Mouse (Mus musculus) erythroblast, embryonic 14.5 days (primary cell): ENCODE results near the gene Lnx2.

ENCODE experiments used
- GATA1 ChIP-seq: IDR thresholded peaks from 2 replicates; pipeline ENCODE4 v1.6.1; 2012; ENCODE audit warnings: low read length, inconsistent platforms, mixed read lengths
- TAL1 ChIP-seq: IDR thresholded peaks from 3 replicates; pipeline ENCODE4 v1.6.1; 2012; ENCODE audit warnings: low read length, inconsistent platforms, mixed read lengths

DNA sequence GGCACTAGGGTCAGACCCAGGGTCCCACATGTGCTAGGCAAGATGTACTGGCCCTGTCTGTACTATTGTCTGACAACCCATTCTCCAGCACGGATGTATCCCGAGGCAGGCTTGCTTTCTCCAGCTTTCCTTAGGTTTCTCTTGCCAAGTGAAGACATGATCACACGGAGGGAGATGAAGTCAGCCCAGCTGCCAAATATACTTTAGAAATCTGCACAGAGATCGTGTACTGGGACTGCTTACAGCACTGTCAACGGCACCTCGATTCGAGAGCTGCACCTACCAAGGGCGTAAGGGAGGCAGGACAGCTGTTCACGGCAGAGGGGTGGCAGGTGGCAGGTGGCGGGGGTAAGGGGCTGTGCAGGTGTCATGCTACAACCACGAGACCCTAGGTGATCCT lies 55.8 kb downstream of the Lnx2 start:
- no peak for TF ChIP-seq TAL1
- no peak for TF ChIP-seq GATA1
